Mouse (Mus musculus) urinary bladder, adult 18-20 months (tissue): ENCODE measurements around the gene Gm5426.
"Not testable (repeated sequence)": the region's sequence is repeated elsewhere in the genome, so short reads cannot be mapped to it uniquely, and the experiment has no call there.

Experiments
- DNase-seq, 2 experiments: peaks; one replicate each; pipeline ENCODE4 v3.0.0; 2022; ENCODE audit warnings: low spot score in 2 of 2, mixed read lengths in 2 of 2

Gm5426 gene

DNA sequence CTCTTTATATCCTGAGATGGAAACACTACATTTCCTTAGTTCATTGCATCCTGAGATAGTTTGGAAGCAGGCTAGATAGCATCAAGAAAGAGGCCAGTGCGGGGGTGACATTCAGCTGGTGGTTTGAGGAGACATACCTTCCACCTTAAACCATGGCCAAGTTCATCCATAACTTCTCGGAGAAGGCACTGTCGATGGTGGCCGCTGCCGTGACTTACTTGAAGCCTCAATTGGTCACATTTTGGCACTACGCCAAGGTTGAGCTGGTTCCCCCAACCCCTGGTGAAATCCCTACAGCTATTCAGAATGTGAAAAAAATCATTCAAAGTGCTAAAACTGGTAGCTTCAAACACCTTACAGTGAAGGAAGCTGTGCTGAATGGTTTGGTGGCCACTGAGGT is at the start of gene Gm5426:
Gm5426 (plus strand) TSS at position 153 of the 400 bp plus-strand sequence.
- not testable (repeated sequence) for DNase-seq

DNA sequence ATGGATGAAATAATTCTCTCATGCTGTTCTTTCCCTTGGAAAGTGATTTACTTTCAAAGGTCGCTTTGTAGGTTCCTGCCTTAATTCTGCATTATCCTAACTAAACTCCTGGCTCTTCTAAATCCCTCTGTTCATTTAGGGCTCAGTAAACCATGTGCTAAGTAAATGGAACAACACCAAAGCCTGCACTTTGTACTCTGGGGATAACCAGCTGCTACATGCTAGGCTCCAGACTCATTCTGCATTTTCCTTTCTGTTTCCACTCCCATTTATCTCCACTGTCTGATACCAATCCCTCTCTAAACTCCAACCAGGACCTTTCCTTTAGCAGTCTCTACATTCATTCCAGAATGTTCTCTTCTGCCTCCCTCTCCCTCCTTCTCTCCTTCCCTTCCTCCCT is 46.7 kb upstream of the Gm5426 start:
- DNase-seq, result no peak

GRCm38 (mm10) chr10:96090388-96090787 is 46.0 kb upstream of the Gm5426 start:
- no peak for DNase-seq

- DNase-seq, result no peak
Observed at GRCm38 (mm10) chr10:96093890-96094531, 42.4 kb upstream of the Gm5426 start.

GRCm38 (mm10) chr10:96094559-96094958 is 41.8 kb upstream of the Gm5426 start:
- no peak for DNase-seq

- DNase-seq, result no peak
Observed at GRCm38 (mm10) chr10:96096730-96097129, 39.7 kb upstream of the Gm5426 start.

DNA sequence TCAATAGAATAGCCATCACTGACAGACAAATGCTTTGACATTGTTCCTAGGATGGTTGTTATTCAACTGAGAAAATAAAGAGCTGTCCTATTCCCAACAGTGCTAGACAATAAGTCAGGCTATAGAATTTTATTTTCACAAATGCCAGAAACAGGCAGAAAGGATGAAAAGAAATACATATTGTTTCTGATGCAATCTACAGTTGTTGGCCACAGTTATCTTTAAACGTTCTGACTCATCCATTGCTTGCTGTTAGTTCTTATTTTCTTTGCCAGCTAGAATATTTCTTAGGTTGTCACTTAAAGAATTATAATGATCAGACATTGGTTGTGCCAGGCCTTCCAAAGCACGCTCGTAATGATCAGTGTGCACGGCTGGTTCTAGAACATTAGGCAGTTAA is 35.4 kb upstream of the Gm5426 start:
- no peak for DNase-seq

GRCm38 (mm10) chr10:96104158-96104557 is 32.2 kb upstream of the Gm5426 start:
- DNase-seq, result no peak

- no peak for DNase-seq
Observed at GRCm38 (mm10) chr10:96104624-96105023, 31.8 kb upstream of the Gm5426 start.

DNA sequence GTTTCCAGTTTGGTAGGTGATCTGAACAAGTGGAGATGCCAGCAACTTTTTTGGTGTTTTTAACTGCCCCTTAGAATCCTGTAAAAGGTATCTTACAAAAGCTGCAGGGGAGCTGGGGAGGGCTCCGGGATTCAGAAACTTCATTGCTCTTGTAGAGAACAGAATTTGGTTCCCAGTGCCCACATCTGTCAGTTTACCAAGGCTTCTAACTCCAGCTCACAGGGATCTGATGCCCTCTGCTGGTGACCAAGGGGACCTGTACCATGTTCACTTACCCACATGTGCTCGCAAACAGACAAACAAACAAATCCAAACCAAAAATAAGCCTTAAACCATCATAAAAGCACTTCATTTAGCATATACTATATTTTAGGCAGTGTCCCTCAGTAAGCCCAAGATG is 31.3 kb upstream of the Gm5426 start:
- DNase-seq, result no peak

DNA sequence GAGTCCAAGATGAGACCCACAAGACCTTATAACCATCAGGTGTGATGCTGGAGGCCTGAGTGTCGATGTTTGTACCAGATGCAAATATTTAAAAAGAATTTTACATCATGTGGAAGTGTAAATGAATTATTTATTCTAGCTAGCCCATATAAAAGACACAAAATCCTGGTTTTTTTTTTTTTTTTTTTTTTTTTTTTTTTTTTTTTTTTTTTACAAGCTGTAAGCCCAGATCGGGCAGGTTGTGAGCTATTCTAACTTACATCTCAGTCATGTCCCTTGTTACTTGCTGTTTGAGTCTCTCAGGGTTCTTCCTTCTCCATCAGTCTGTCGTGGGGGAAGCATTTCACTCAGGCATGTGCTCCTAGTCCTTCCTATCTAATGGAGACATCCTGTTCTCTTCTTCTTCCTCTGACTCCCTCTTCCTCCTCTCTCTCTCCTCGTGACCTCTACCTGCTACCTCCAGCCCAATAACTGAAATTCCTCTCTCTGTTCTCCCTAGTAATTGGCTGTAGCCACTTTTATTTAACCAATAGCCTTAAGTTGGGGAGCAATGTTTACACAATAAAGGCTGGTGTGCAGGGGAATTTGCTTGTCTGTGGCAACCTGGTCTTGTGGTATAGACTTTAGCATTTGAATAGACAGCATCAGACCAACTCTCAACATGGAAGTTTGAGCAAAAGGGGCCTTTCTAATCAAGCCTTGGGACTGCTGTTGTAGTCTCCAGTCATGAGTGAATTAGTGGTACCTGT is 29.3 kb upstream of the Gm5426 start:
- DNase-seq, result no peak

DNA sequence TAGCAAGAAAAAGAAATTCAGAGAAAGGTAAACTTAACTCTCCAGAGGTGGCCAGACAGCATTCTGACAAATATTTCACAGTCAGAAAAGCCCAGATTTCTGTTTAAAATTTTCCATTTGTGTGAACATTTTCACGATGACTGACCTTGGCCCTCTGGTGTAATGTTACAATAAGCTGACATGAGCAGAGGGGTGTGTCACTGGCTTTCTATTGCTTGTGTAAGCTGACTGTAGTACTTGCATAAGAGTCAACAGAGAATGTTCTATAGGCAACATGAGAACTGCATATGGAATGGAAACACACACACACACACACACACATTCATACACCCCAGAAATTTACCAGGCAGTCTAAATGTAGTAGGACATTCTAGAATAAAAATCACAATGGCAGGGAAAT is 28.6 kb upstream of the Gm5426 start:
- no peak for DNase-seq

- DNase-seq, result no peak
Observed at GRCm38 (mm10) chr10:96115325-96115724, 21.1 kb upstream of the Gm5426 start.

DNA sequence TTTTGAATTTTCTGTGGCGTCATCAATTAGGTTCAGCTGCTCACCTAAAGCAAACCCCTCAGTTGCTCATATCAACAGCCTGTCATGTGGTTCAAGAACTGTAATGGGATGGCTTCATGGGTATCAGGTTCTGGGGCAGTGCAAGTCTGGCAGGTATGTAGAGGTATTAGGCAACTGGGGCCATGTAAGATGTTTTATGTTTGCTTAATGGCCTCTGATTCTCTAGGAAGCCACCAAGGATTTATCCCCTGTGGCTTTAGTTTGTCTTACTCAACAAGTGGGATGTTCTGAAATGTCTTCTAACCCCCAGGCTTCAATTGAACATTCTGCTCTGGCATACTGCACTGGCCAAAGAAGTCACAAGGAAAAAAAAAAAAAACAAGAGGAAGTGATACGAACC is 15.6 kb upstream of the Gm5426 start:
- no peak for DNase-seq

- DNase-seq, result no peak
Observed at GRCm38 (mm10) chr10:96121249-96122010, 15.0 kb upstream of the Gm5426 start.

DNA sequence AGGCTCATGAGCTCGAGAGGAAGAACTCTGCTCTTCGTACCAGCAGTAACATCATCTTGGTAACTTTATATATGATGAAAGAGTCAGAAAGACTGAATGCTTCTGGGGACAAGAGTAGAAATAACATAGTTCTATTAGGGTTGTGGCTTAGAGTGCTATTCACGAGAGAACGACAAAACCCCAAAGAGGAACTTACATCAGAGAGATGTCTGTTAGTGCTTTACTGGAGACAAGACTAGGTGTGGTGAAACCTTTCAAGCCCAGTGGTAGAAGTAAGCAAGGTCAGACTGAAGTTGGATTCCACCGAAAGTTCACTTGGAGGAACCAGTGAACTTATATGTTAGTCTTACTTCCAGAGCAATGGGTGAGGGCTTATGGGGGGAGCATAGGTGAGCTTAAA is 12.5 kb upstream of the Gm5426 start:
- no peak for DNase-seq

DNA sequence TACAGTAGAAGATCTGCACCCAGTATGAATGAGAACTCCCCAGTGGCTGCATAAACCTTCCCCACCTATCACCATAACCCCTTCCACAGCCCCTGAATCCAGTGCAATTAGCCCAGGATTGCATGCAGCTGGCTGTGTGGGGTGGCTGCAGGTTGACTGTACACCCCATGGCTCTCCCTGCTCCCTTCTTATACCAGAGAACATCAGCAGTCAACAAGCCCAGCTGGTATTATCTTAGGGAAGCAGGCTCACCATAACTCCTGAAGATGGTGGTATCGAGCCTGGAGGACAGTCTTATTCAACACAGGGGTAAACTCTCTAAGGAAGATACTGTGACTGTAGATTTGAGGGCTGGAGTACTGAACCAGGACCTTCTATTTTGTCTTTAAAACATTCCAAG is 12.1 kb upstream of the Gm5426 start:
- DNase-seq, result no peak

DNA sequence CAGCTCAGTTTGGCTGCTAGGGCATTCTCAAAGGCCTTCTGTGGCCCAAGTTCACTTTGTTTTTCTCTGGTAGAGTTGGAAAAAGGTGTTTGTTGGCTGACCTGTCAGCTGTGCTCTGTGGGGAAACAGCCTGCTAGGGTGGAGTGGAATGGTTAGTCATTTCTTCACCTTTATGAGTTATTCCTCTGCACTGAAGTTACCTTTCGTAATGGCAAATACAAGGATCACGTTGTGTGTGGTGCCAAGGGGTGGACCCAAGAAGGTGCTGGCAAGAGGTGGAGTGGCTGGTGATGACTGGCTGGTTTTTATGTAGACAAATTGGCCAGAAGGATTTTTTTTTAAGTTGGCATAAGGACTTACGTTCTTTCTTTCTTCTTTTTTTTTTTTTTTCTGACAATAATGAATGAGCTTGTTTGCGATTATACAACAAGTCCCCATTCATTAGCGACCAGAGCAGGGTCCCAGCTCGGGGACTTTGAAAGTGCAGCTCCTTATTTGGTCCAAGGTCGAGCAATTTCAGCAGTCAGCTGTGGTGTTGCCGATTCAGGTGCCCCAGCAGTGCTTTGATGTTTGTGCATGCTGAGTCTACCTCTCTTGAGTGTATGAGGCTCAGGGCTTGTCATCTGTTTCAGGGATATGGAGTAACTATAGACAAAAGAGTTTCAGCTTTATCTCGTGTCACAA is 10.5 kb upstream of the Gm5426 start:
- DNase-seq, result peak in 1 of 2 experiments; percentile 32

- DNase-seq, result no peak
Observed at GRCm38 (mm10) chr10:96129213-96129612, 7.2 kb upstream of the Gm5426 start.

DNA sequence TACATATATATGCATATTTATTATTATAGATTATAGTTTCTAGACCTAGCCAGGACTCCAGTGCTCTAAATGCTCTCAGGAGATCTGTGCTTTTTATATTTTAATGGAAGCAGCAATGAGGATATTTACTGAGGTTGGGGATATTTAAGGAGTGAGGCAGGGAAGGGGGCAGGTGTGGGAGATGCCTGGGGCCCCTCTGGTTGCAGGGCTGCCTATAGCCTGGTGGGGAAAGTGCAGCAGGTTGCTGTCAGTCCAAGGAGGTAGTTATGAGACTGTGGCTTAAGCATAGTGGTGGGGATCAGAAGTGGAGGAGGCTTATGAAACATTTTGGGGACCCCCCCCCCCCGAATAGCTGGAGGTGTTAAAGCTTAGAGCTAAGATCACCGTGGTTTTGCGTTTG is 6.0 kb upstream of the Gm5426 start:
- no peak for DNase-seq

DNA sequence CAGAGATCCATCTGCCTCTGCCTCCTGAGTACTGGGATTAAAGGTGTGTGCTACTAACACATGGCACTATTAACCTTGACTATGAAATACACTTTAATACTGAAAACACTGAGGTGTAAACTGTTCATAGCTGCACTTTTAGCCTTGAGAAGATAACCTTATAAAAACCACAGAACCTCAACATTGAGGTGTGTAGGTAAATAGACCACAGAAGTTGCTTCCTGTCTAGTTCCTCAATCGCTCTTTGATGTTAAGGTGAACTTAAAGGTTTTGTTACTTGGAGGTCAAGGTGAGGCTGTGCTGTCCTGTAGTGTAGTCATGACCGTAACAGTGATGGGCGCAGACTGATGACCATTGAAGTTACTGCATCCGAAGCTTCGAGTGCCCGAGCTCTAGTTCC is 5.3 kb upstream of the Gm5426 start:
- no peak for DNase-seq

GRCm38 (mm10) chr10:96132161-96132560 is 4.2 kb upstream of the Gm5426 start:
- DNase-seq, result peak in 1 of 2 experiments; percentile 11
